Mouse (Mus musculus): Measurements from ENCODE around the gene Rbpj.

DNA sequence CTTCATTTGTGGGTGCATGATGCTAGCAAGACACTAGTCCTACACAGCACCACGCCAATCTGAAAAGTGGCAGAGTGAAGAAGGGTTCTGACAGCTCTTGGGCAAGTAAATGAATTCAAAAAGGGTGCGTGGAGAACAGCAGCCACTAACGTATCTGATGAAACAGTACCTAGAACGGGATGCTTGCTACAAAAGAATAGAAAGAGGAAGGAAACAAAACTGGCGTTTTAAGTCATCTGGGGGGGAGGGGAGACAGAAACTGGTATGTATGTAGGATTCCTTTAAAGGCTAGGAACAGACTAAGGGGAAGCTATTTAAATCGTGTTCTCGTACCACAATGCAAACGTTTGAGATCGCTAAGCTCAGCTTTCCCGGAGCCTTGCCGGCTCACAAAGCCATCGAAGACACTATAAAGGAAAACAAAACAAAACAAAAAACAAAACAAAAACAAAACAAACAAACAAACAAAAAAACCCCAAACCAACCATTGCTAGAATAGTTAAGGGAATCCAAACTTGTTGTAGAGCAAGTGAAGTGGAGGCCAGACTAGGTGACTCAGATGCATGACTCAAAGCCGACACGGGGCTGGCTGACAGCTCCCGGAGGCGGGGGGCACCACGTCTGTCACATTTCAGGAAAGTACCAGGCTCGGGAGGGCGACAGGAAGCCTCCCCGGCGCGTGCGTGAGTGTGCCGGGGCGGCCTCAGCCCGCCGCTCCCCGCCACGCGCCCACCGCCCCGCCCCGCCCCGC lies 122.6 kb downstream of the Rbpj start:
- TF ChIP-seq EP300 (IDR thresholded peaks at IDR 0.05; ENCODE audit: low read depth) (no peak), CTCF (IDR thresholded peaks at IDR 0.05; ENCODE audit: low read depth) (no peak)
